Mouse (Mus musculus) ES-Bruce4 (cell line): ENCODE data around the gene Aff4. TPM values are rescaled to one million over a fixed set of nuclear protein-coding genes. Genes with fewer than 3 reads are reported as not detected.

Source experiments
- H3K27ac ChIP-seq: 2 replicates; pipeline ENCODE4 v1.5.1; 2012; ENCODE audit warnings: low read length, inconsistent platforms; ENCODE audit not compliant: insufficient read depth
- H3K27me3 ChIP-seq: 2 replicates; pipeline ENCODE4 v1.6.1; 2012; ENCODE audit warnings: mild to moderate bottlenecking, low read length, inconsistent platforms; ENCODE audit not compliant: control insufficient read depth, poor library complexity, insufficient read depth, severe bottlenecking
- H3K36me3 ChIP-seq: 2 replicates; pipeline ENCODE4 v1.6.1; 2012; ENCODE audit warnings: inconsistent platforms, mild to moderate bottlenecking, low read length, moderate library complexity; ENCODE audit not compliant: control insufficient read depth, poor library complexity, insufficient read depth, severe bottlenecking
- H3K4me1 ChIP-seq: one replicate; pipeline ENCODE4 v1.8.1; 2011; ENCODE audit warnings: low read length; ENCODE audit not compliant: control insufficient read depth, insufficient read depth
- H3K4me3 ChIP-seq: 2 replicates; pipeline ENCODE4 v1.5.1; 2011; ENCODE audit warnings: low read depth, mild to moderate bottlenecking, low read length
- H3K9ac ChIP-seq: 2 replicates; pipeline ENCODE4 v1.6.1; 2012; ENCODE audit warnings: low read depth, mild to moderate bottlenecking, inconsistent platforms; ENCODE audit not compliant: poor library complexity, severe bottlenecking
- H3K9me3 ChIP-seq: replicated peaks from 2 replicates; pipeline ENCODE4 v1.6.1; 2012; ENCODE audit warnings: mild to moderate bottlenecking, low read length, inconsistent platforms; ENCODE audit not compliant: control insufficient read depth, poor library complexity, insufficient read depth, severe bottlenecking
- CTCF ChIP-seq: IDR thresholded peaks from one replicate; pipeline ENCODE4 v1.8.1; 2011; ENCODE audit warnings: low read depth, low read length
- EP300 ChIP-seq: IDR thresholded peaks from 2 replicates; pipeline ENCODE4 v1.6.1; 2011; ENCODE audit warnings: low read depth, low read length; ENCODE audit not compliant: insufficient read depth
- POLR2A ChIP-seq: IDR thresholded peaks from one replicate; pipeline ENCODE4 v1.8.1; 2011; ENCODE audit warnings: low read length; ENCODE audit not compliant: insufficient read depth
- polyA plus RNA-seq: library from polyadenylated mRNA; stranded (reverse); fragments of >200 nt; gene quantifications from 2 replicates; pipeline ENCODE4 v1.2.4, GENCODE M21; 2011; ENCODE audit warnings: low read depth; ENCODE audit not compliant: missing spikeins, insufficient read depth, insufficient read length

The Aff4 gene
- polyA plus RNA-seq, 1 experiment: 314 TPM

DNA sequence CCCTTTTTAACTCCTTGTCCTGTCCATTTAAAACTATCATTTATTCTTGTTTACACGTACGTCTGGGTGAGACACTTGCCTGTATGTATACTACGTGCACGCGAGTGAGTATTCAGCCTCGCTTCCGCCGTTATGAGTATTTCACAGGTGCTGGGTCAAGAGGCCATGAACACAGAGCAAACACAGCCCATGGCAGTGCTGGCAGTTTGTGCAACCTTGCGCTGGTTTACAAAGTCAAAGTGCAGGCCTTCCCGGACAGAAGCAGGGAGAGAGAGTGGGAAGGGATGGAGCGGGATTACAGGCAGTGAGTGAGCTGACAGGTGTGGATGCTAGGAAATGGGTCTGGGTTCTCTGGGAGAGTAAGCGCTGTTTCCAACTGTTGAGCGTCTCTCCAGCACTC lies 95.5 kb downstream of the Aff4 start:
- H3K9ac ChIP-seq: no peak overlapping the region
- no peaks in the 10 kb centered on the region for H3K9me3 ChIP-seq
- H3K4me1 ChIP-seq: no peaks in the 10 kb centered on the region
- H3K4me3 ChIP-seq: no peak overlapping the region
- H3K27ac ChIP-seq: no peak overlapping the region
- H3K27me3 ChIP-seq: no peaks in the 10 kb centered on the region
- TF ChIP-seq POLR2A (no peak), EP300 (no peak), CTCF (no peak)
- no peaks in the 10 kb centered on the region for H3K36me3 ChIP-seq

- no peak for TF ChIP-seq POLR2A
- no peak for TF ChIP-seq EP300
- TF ChIP-seq CTCF: no peak
- no peak overlapping the region for H3K4me3 ChIP-seq
- H3K4me1 ChIP-seq: no peaks in the 10 kb centered on the region
- H3K27ac ChIP-seq: no peak overlapping the region
- H3K36me3 ChIP-seq: no peaks in the 10 kb centered on the region
- H3K27me3 ChIP-seq: no peaks in the 10 kb centered on the region
- no peak overlapping the region for H3K9ac ChIP-seq
- H3K9me3 ChIP-seq: no peaks in the 10 kb centered on the region
These were observed 97.4 kb downstream of the Aff4 start for GRCm38 (mm10) chr11:53447996-53448395.

DNA sequence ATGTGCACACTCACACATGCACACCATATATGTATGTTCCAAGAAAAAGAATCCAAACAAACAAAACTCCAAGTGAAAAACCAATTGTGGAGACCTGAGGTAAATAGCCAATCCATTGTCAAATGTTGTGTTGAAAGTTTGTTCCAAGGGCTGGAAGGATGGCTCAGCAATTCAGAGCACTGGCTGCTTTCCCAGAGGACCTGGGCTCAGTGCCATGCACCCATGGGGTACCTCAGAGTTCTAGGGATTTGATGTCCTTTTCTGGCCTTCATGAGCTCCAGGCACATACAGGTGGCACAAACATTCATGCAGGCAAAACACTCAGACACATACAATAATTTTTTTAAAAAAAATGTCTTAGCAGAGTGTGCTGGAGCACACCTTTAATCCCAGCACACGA lies 97.9 kb downstream of the Aff4 start:
- Histone ChIP-seq H3K27me3 (no peaks in the 10 kb centered on the region), H3K36me3 (no peaks in the 10 kb centered on the region), H3K4me1 (no peaks in the 10 kb centered on the region), H3K4me3 (no peak overlapping the region), H3K9ac (no peak overlapping the region), H3K9me3 (no peaks in the 10 kb centered on the region), H3K27ac (no peak overlapping the region)
- no peak for TF ChIP-seq POLR2A
- no peak for TF ChIP-seq CTCF
- TF ChIP-seq EP300: no peak

DNA sequence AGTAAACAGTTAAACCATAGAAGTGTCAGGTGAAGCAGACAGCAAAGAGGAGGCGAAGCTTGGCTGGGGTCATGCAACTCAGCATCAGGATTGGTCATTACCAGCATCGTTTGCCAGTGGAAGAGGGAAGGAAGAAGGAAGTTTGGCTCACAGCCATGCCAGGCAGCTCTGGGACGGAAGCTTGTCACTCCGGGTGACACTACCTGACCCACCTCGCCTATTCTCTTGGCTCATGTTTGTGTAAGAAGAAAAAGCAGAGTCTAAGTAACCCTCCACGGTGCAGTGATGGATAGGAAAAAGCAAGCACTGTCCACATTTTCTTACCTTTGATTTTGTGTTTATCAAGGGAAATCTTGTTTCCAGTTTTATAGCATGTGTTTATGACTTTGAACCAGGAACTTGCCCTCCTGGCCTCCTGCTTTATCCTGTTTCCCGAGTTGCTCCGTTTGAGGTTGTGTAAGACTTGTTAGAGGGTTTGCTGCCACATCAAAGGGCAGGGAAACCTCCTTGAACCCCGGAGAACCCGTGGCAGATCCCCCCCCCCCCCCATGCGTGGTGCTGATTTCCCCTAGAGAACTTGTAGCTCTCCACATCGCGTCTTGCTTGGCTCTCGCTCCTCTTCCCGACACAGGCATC lies 99.6 kb downstream of the Aff4 start:
- Histone ChIP-seq H3K27me3 (no peaks in the 10 kb centered on the region), H3K27ac (no peak overlapping the region), H3K36me3 (no peaks in the 10 kb centered on the region), H3K9ac (no peak overlapping the region), H3K4me1 (no peaks in the 10 kb centered on the region), H3K4me3 (no peak overlapping the region), H3K9me3 (no peaks in the 10 kb centered on the region)
- TF ChIP-seq CTCF (no peak), POLR2A (no peak), EP300 (no peak)

- Histone ChIP-seq H3K9me3 (no peaks in the 10 kb centered on the region), H3K36me3 (no peaks in the 10 kb centered on the region), H3K9ac (no peak overlapping the region), H3K27me3 (no peaks in the 10 kb centered on the region), H3K4me3 (no peak overlapping the region), H3K27ac (no peak overlapping the region), H3K4me1 (no peaks in the 10 kb centered on the region)
- TF ChIP-seq CTCF: no peak
- TF ChIP-seq EP300: no peak
- no peak for TF ChIP-seq POLR2A
These were observed 100.7 kb downstream of the Aff4 start for GRCm38 (mm10) chr11:53451361-53451760.

DNA sequence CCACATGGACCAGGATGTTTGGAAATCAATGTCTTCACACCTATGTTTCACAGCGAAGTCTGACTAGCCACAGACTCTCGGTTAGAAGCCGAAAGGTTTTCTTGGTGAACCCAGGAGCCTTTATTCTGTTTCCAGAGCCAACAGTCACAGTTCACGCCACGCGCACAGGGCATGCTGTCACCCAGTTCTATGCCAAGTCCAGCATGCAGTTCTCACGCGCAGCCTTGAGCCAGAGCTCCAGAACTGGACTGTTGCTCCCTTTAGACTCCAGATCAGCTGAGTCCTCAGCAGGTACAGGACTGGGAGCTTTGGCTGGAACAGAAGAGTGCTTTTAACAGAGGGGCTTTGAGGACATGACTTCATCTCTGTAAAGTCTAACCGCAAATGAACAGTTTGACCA lies 101.8 kb downstream of the Aff4 start:
- H3K36me3 ChIP-seq: no peaks in the 10 kb centered on the region
- no peak overlapping the region for H3K4me3 ChIP-seq
- no peak overlapping the region for H3K9ac ChIP-seq
- no peak overlapping the region for H3K27ac ChIP-seq
- no peaks in the 10 kb centered on the region for H3K9me3 ChIP-seq
- no peaks in the 10 kb centered on the region for H3K27me3 ChIP-seq
- H3K4me1 ChIP-seq: no peaks in the 10 kb centered on the region
- no peak for TF ChIP-seq POLR2A
- no peak for TF ChIP-seq EP300
- no peak for TF ChIP-seq CTCF
